1 mouse cellular context compared by ENCODE assay signal in the genomic region with DNA sequence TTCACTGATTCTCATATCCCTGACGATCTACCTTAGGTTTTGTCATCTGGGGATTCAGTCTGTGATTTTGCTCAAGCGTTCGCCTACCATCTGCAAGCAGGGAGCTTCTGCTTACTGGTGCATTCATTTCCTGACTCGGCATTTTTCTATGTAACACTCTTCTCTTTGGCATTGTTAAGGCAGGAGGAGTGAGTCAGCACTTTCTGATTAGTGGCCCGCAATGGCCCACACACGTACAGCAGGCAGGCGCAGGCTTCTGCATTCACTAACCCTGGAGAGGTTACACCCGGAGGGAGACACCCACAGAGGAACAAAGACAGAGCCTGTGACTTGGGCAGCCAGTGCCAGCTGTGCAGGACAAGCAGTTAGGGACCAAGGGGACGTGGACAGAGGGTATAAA.
TF ChIP-seq lines count a peak whose summit lies in the region.

No protein-coding gene starts in this region.

TF ChIP-seq in CH12.LX, 34 proteins besides CTCF, POLR2A, EP300 and RAD21:
- TF ChIP-seq SMC3 (IDR thresholded peaks at IDR 0.05; ENCODE audit: low read depth, low read length) (no peak), MAFK (IDR thresholded peaks at IDR 0.05; ENCODE audit: insufficient replicate concordance, low read length) (peak; percentile 89)
